In the genomic region with DNA sequence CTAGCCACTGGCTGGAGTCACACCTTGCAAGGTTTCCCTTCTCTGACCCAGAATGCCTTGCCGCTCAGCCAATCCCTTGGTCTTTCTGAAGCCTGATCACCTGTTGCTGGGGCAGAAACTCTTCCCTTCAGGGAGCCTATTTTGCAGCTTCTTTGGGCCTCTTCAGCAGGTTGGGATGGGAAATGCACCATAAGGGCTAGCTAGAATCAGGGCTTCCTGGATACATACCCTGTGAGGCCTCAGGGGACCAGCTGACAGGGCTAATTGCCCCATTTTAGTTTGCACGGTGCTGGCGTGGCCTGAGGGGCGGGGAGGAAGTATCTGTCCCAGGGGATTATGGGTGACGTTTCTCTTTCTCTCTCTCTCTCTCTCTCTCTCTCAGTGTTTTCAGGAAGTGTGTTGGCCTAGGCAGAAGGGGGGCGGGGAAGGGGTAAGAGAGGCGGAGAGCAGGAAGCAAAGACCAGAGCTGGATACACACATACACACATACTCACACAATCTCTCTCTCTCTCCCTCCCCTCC, we compare ENCODE assay signal across 8 mouse cellular contexts. TPM values are rescaled to one million over a fixed set of nuclear protein-coding genes. Genes with fewer than 3 reads are reported as not detected.
DNase-seq lines count a peak whose midpoint lies in the region; ATAC-seq lines count a peak whose summit lies in the region.

No protein-coding gene starts in this region.

- 25% methylated on average over 7 of the region's 7 CpGs for WGBS in forebrain, embryonic 15.5 days
- 42% methylated on average over 7 of the region's 7 CpGs for WGBS in hindbrain, embryonic 10.5 days
- 23% methylated on average over 7 of the region's 7 CpGs for WGBS in limb, embryonic 12.5 days
- 30% methylated on average over 7 of the region's 7 CpGs for WGBS in midbrain, embryonic 13.5 days
- 12% methylated on average over 7 of the region's 7 CpGs for WGBS in stomach, embryonic 14.5 days

- no peaks in the 10 kb centered on the region for H3K27me3 ChIP-seq in forebrain, embryonic 15.5 days
- peaks cover 5% of the 10 kb centered on the region; the same call in 1 of the 2 replicates for H3K27me3 ChIP-seq in hindbrain, embryonic 10.5 days (ENCODE audit: insufficient read depth, poor library complexity, severe bottlenecking)
- no peaks in the 10 kb centered on the region for H3K27me3 ChIP-seq in limb, embryonic 12.5 days
- H3K27me3 ChIP-seq in midbrain, embryonic 13.5 days, result no peaks in the 10 kb centered on the region
- no peaks in the 10 kb centered on the region for H3K27me3 ChIP-seq in stomach, embryonic 14.5 days (ENCODE audit: control insufficient read depth, insufficient read depth, low read length)

- no peak overlapping the region; the same call in 1 of the 2 replicates for H3K4me2 ChIP-seq in forebrain, embryonic 15.5 days (replicated peaks)
- H3K4me2 ChIP-seq in limb, embryonic 12.5 days, result peak overlapping the region; percentile 43
- H3K4me2 ChIP-seq in midbrain, embryonic 13.5 days (replicated peaks), result peak overlapping the region; percentile 1; the same call in 1 of the 2 replicates
- H3K4me2 ChIP-seq in stomach, embryonic 14.5 days (replicated peaks; ENCODE audit: low read depth, low read length), result peak overlapping the region; percentile 70

- no peak overlapping the region for H3K27ac ChIP-seq in forebrain, embryonic 15.5 days (replicated peaks)
- H3K27ac ChIP-seq in hindbrain, embryonic 10.5 days, result peak overlapping the region; percentile 68
- H3K27ac ChIP-seq in limb, embryonic 12.5 days, result peak overlapping the region; percentile 72; the same call in 1 of the 2 replicates
- no peak overlapping the region for H3K27ac ChIP-seq in midbrain, embryonic 13.5 days
- peak overlapping the region; percentile 93 for H3K27ac ChIP-seq in stomach, embryonic 14.5 days (ENCODE audit: low read length)

- H3K4me3 ChIP-seq in forebrain, embryonic 15.5 days, result no peak overlapping the region
- no peak overlapping the region for H3K4me3 ChIP-seq in hindbrain, embryonic 10.5 days
- H3K4me3 ChIP-seq in limb, embryonic 12.5 days (replicated peaks), result peak overlapping the region; percentile 3; the same call in 1 of the 2 replicates
- no peak overlapping the region for H3K4me3 ChIP-seq in midbrain, embryonic 13.5 days (replicated peaks)
- peak overlapping the region; percentile 29 for H3K4me3 ChIP-seq in stomach, embryonic 14.5 days (ENCODE audit: low read depth, low read length)

- no peaks in the 10 kb centered on the region for H3K36me3 ChIP-seq in forebrain, embryonic 15.5 days
- no peaks in the 10 kb centered on the region for H3K36me3 ChIP-seq in hindbrain, embryonic 10.5 days
- no peaks in the 10 kb centered on the region for H3K36me3 ChIP-seq in limb, embryonic 12.5 days
- H3K36me3 ChIP-seq in midbrain, embryonic 13.5 days, result no peaks in the 10 kb centered on the region
- no peaks in the 10 kb centered on the region for H3K36me3 ChIP-seq in stomach, embryonic 14.5 days (ENCODE audit: control insufficient read depth, insufficient read depth, low read length)

- H3K4me1 ChIP-seq in forebrain, embryonic 15.5 days, result peaks cover 20% of the 10 kb centered on the region
- H3K4me1 ChIP-seq in hindbrain, embryonic 10.5 days (replicated peaks), result peaks cover 26% of the 10 kb centered on the region
- peaks cover 31% of the 10 kb centered on the region for H3K4me1 ChIP-seq in limb, embryonic 12.5 days (replicated peaks)
- peaks cover 14% of the 10 kb centered on the region for H3K4me1 ChIP-seq in midbrain, embryonic 13.5 days (replicated peaks)
- H3K4me1 ChIP-seq in stomach, embryonic 14.5 days (ENCODE audit: control insufficient read depth, insufficient read depth, low read length), result peaks cover 30% of the 10 kb centered on the region

- DNase-seq in A20 (ENCODE audit: low read depth, low spot score), result peak; percentile 94
- peak; percentile 76 for DNase-seq in adrenal gland, postnatal 10 days
- peak; percentile 22 for DNase-seq in hindbrain, embryonic 10.5 days (ENCODE audit: low spot score)
- no peak for DNase-seq in layer of hippocampus, postnatal 10 days (ENCODE audit: low spot score in 2 of 2)

- H3K9ac ChIP-seq in forebrain, embryonic 15.5 days (replicated peaks), result no peak overlapping the region
- H3K9ac ChIP-seq in limb, embryonic 12.5 days (replicated peaks), result no peak overlapping the region
- no peak overlapping the region for H3K9ac ChIP-seq in midbrain, embryonic 13.5 days (replicated peaks)
- peak overlapping the region; percentile 42; the same call in 1 of the 2 replicates for H3K9ac ChIP-seq in stomach, embryonic 14.5 days (replicated peaks; ENCODE audit: low read depth, low read length)

- no peaks in the 10 kb centered on the region for H3K9me3 ChIP-seq in forebrain, embryonic 15.5 days
- H3K9me3 ChIP-seq in hindbrain, embryonic 10.5 days, result no peaks in the 10 kb centered on the region
- no peaks in the 10 kb centered on the region for H3K9me3 ChIP-seq in limb, embryonic 12.5 days
- H3K9me3 ChIP-seq in midbrain, embryonic 13.5 days, result no peaks in the 10 kb centered on the region
- no peaks in the 10 kb centered on the region for H3K9me3 ChIP-seq in stomach, embryonic 14.5 days (ENCODE audit: control insufficient read depth, low read depth, low read length)

- peak; percentile 39; the same call in 1 of the 2 replicates for ATAC-seq in forebrain, embryonic 15.5 days (replicated peaks)
- ATAC-seq in limb, embryonic 12.5 days (ENCODE audit: insufficient number of reproducible peaks, insufficient read depth, low FRiP score, low TSS enrichment, low read depth), result peak; percentile 41
- peak; percentile 41; the same call in 1 of the 2 replicates for ATAC-seq in midbrain, embryonic 13.5 days
- peak; percentile 86 for ATAC-seq in stomach, embryonic 14.5 days (ENCODE audit: insufficient number of reproducible peaks, insufficient read depth, low FRiP score, low read depth)

RNA-seq across cellular contexts. Expression of gene Arap1, which starts 29.9 kb away (rescaled TPM):
- 10 to 100 TPM; 47.2 to 74.1 TPM for total RNA-seq in adrenal gland, postnatal 10 days (2021)
- 6.0 and 7.0 TPM in 2 replicates for polyA plus RNA-seq in forebrain, embryonic 15.5 days (2015; fragmentation: Nextera tagmentation; extraction: Ambion mirVana)
- polyA plus RNA-seq in hindbrain, embryonic 10.5 days (2016; fragmentation: Nextera tagmentation; extraction: Ambion mirVana), result 14.7 and 19.2 TPM in 2 replicates
- 18.0 and 24.0 TPM in 2 replicates for polyA plus RNA-seq in limb, embryonic 12.5 days (2016; fragmentation: Nextera tagmentation; extraction: Ambion mirVana)
- polyA plus RNA-seq in midbrain, embryonic 13.5 days (2015; fragmentation: Nextera tagmentation; extraction: Ambion mirVana), result 6.2 and 7.8 TPM in 2 replicates
- polyA plus RNA-seq in stomach, embryonic 14.5 days (2014; fragmentation: Nextera tagmentation; extraction: Ambion mirVana), result 119 and 131 TPM in 2 replicates
- total RNA-seq in layer of hippocampus, postnatal 10 days (2021), result 10 to 100 TPM; 19.1 to 24.0 TPM

RNA-seq across cellular contexts. Expression of gene Gm45837, which starts 32.9 kb away (rescaled TPM):
- 1 to 10 TPM in 1 of 2 experiments, not detected in 1; 3.7 TPM for total RNA-seq in adrenal gland, postnatal 10 days (2021)
- 0.87 TPM in 1 of 2 replicates, not detected in the other for polyA plus RNA-seq in forebrain, embryonic 15.5 days (2015; fragmentation: Nextera tagmentation; extraction: Ambion mirVana)
- polyA plus RNA-seq in hindbrain, embryonic 10.5 days (2016; fragmentation: Nextera tagmentation; extraction: Ambion mirVana), result 0.82 and 1.3 TPM in 2 replicates
- not detected in 2 replicates for polyA plus RNA-seq in limb, embryonic 12.5 days (2016; fragmentation: Nextera tagmentation; extraction: Ambion mirVana)
- not detected in 2 replicates for polyA plus RNA-seq in midbrain, embryonic 13.5 days (2015; fragmentation: Nextera tagmentation; extraction: Ambion mirVana)
- 0.31 and 8.0 TPM in 2 replicates for polyA plus RNA-seq in stomach, embryonic 14.5 days (2014; fragmentation: Nextera tagmentation; extraction: Ambion mirVana)
- 1 to 10 TPM in 1 of 2 experiments, not detected in 1; 1.7 TPM for total RNA-seq in layer of hippocampus, postnatal 10 days (2021)

RNA-seq across cellular contexts. Expression of gene Pde2a, which starts 43.7 kb away (rescaled TPM):
- 100 to 1,000 TPM; 113 to 120 TPM for total RNA-seq in adrenal gland, postnatal 10 days (2021)
- polyA plus RNA-seq in forebrain, embryonic 15.5 days (2015; fragmentation: Nextera tagmentation; extraction: Ambion mirVana), result 42.5 and 46.4 TPM in 2 replicates
- 18.3 and 30.3 TPM in 2 replicates for polyA plus RNA-seq in hindbrain, embryonic 10.5 days (2016; fragmentation: Nextera tagmentation; extraction: Ambion mirVana)
- polyA plus RNA-seq in limb, embryonic 12.5 days (2016; fragmentation: Nextera tagmentation; extraction: Ambion mirVana), result 8.9 and 9.0 TPM in 2 replicates
- 16.6 and 18.9 TPM in 2 replicates for polyA plus RNA-seq in midbrain, embryonic 13.5 days (2015; fragmentation: Nextera tagmentation; extraction: Ambion mirVana)
- polyA plus RNA-seq in stomach, embryonic 14.5 days (2014; fragmentation: Nextera tagmentation; extraction: Ambion mirVana), result 8.9 and 20.7 TPM in 2 replicates
- total RNA-seq in layer of hippocampus, postnatal 10 days (2021), result 100 to 1,000 TPM; 197 to 215 TPM

Comparison
In these comparisons a context has a peak if more than half of its experiments do, and no peak if none do; other contexts are left out.
1. DNase-seq: peak in A20 (single experiment), adrenal gland, postnatal 10 days (single experiment) and hindbrain, embryonic 10.5 days (single experiment); none in layer of hippocampus, postnatal 10 days (0 of 2).
2. H3K27ac ChIP-seq: peak in hindbrain, embryonic 10.5 days (single experiment), limb, embryonic 12.5 days (single experiment) and stomach, embryonic 14.5 days (single experiment); none in forebrain, embryonic 15.5 days (single experiment) and midbrain, embryonic 13.5 days (single experiment).
3. H3K4me3 ChIP-seq: peak in limb, embryonic 12.5 days (single experiment) and stomach, embryonic 14.5 days (single experiment); none in forebrain, embryonic 15.5 days (single experiment), hindbrain, embryonic 10.5 days (single experiment) and midbrain, embryonic 13.5 days (single experiment).
4. Peak in every context shown above with its lines, with median percentiles within 50 percentile points of each other: ATAC-seq.